Mouse (Mus musculus) forelimb bud, embryonic 11.5 days (tissue): ENCODE data around the gene Fam228a.
"Not testable (repeated sequence)": the region's sequence is repeated elsewhere in the genome, so short reads cannot be mapped to it uniquely, and the experiment has no call there.

Experiments used
- DNase-seq: peaks from one replicate; pipeline ENCODE4 v3.0.0-alpha.2; 2012; ENCODE audit warnings: low read depth, low spot score

Gene Fam228a

GRCm38 (mm10) chr12:4738031-4738576, at the start of gene Fam228a:
Gene Fam228a (minus strand): TSS chr12:4738430.
- DNase-seq = no peak

GRCm38 (mm10) chr12:4784466-4784865, 46.2 kb upstream of the Fam228a start:
- no peak for DNase-seq

- DNase-seq = no peak
Observed at GRCm38 (mm10) chr12:4783598-4783997, 45.4 kb upstream of the Fam228a start.

- not testable (repeated sequence) for DNase-seq
Observed at GRCm38 (mm10) chr12:4781725-4782404, 43.6 kb upstream of the Fam228a start.

- DNase-seq = no peak
Observed at GRCm38 (mm10) chr12:4781270-4781669, 43.0 kb upstream of the Fam228a start.

- DNase-seq = no peak
Observed at GRCm38 (mm10) chr12:4780245-4780644, 42.0 kb upstream of the Fam228a start.

- DNase-seq = no peak
Observed at GRCm38 (mm10) chr12:4777734-4778133, 39.5 kb upstream of the Fam228a start.

- no peak for DNase-seq
Observed at GRCm38 (mm10) chr12:4775588-4775949, 37.3 kb upstream of the Fam228a start.

- no peak for DNase-seq
Observed at GRCm38 (mm10) chr12:4774895-4775587, 36.8 kb upstream of the Fam228a start.

- no peak for DNase-seq
Observed at GRCm38 (mm10) chr12:4769333-4769723, 31.1 kb upstream of the Fam228a start.

- DNase-seq = peak; percentile 92
Observed at GRCm38 (mm10) chr12:4768492-4769332, 30.5 kb upstream of the Fam228a start, which contains the start of the genes Pfn4 and Fam228b. Gene Pfn4 (plus strand): TSS chr12:4769022. Gene Fam228b (minus strand): TSS chr12:4769267.

GRCm38 (mm10) chr12:4757060-4757459, 18.8 kb upstream of the Fam228a start:
- no peak for DNase-seq

GRCm38 (mm10) chr12:4754451-4754850, 16.2 kb upstream of the Fam228a start:
- DNase-seq = not testable (repeated sequence)

GRCm38 (mm10) chr12:4744486-4744885, 6.3 kb upstream of the Fam228a start:
- DNase-seq = no peak

- no peak for DNase-seq
Observed at GRCm38 (mm10) chr12:4742183-4742582, 4.0 kb upstream of the Fam228a start.

- DNase-seq = no peak
Observed at GRCm38 (mm10) chr12:4740823-4741222, 2.6 kb upstream of the Fam228a start.

- no peak for DNase-seq
Observed at GRCm38 (mm10) chr12:4732332-4732731, 5.9 kb downstream of the Fam228a start.

- no peak for DNase-seq
Observed at GRCm38 (mm10) chr12:4731629-4732028, 6.6 kb downstream of the Fam228a start.

- no peak for DNase-seq
Observed at GRCm38 (mm10) chr12:4729165-4729564, 9.1 kb downstream of the Fam228a start.

- DNase-seq = no peak
Observed at GRCm38 (mm10) chr12:4719762-4720754, 18.2 kb downstream of the Fam228a start.
